Mouse (Mus musculus): Measurements from ENCODE around the gene Osm.

Gene Osm

GRCm38 (mm10) chr11:4235665-4236545 lies at the start of gene Osm:
Gene Osm (plus strand): TSS chr11:4236420.
- peak; percentile 43 for DNase-seq

- DNase-seq: peak; percentile 98
These were observed 49.5 kb upstream of the Osm start, which contains the start of gene Tbc1d10a for GRCm38 (mm10) chr11:4186486-4187317. Gene Tbc1d10a (plus strand): TSS chr11:4186789.

- no peak for DNase-seq
These were observed 48.9 kb upstream of the Osm start for GRCm38 (mm10) chr11:4187318-4187700.

GRCm38 (mm10) chr11:4189182-4189581 lies 47.0 kb upstream of the Osm start:
- DNase-seq: no peak

- DNase-seq: no peak
These were observed 45.5 kb upstream of the Osm start for GRCm38 (mm10) chr11:4190677-4191076.

GRCm38 (mm10) chr11:4192757-4193156 lies 43.5 kb upstream of the Osm start:
- DNase-seq: no peak

GRCm38 (mm10) chr11:4193420-4193819 lies 42.8 kb upstream of the Osm start:
- no peak for DNase-seq

- no peak for DNase-seq
These were observed 40.6 kb upstream of the Osm start for GRCm38 (mm10) chr11:4195597-4196031.

- no peak for DNase-seq
These were observed 39.6 kb upstream of the Osm start for GRCm38 (mm10) chr11:4196636-4197035.

- DNase-seq: no peak
These were observed 38.5 kb upstream of the Osm start for GRCm38 (mm10) chr11:4197691-4198090.

GRCm38 (mm10) chr11:4201981-4202700 lies 34.1 kb upstream of the Osm start:
- DNase-seq: no peak

GRCm38 (mm10) chr11:4202995-4203704 lies 33.1 kb upstream of the Osm start:
- DNase-seq: no peak

- no peak for DNase-seq
These were observed 32.5 kb upstream of the Osm start for GRCm38 (mm10) chr11:4203705-4204074.

- no peak for DNase-seq
These were observed 31.0 kb upstream of the Osm start for GRCm38 (mm10) chr11:4205097-4205655.

GRCm38 (mm10) chr11:4205951-4206350 lies 30.3 kb upstream of the Osm start:
- no peak for DNase-seq

GRCm38 (mm10) chr11:4206563-4206962 lies 29.7 kb upstream of the Osm start:
- DNase-seq: no peak

- no peak for DNase-seq
These were observed 28.6 kb upstream of the Osm start for GRCm38 (mm10) chr11:4207655-4208054.

- DNase-seq: no peak
These were observed 26.7 kb upstream of the Osm start for GRCm38 (mm10) chr11:4209556-4209955.

GRCm38 (mm10) chr11:4210786-4211185 lies 25.4 kb upstream of the Osm start:
- DNase-seq: no peak

GRCm38 (mm10) chr11:4213107-4213506 lies 23.1 kb upstream of the Osm start:
- DNase-seq: no peak

- no peak for DNase-seq
These were observed 21.6 kb upstream of the Osm start for GRCm38 (mm10) chr11:4214572-4214971.

GRCm38 (mm10) chr11:4215061-4215460 lies 21.2 kb upstream of the Osm start:
- DNase-seq: no peak
